Mouse (Mus musculus) left cerebral cortex, adult 2 months (tissue): ENCODE data around the gene Vsir. TPM values are rescaled to one million over a fixed set of nuclear protein-coding genes. Genes with fewer than 3 reads are reported as not detected.

Experiments used
- DNase-seq, 2 experiments: peaks; one replicate each; pipeline ENCODE4 v3.0.0; 2021 to 2022; ENCODE audit warnings: low spot score in 2 of 2, mixed read lengths in 1 of 2; ENCODE audit errors: extremely low spot score in 1 of 2
- H3K27ac ChIP-seq: fragments of 200-600 bp; 2 replicates; pipeline ENCODE4 v1.8.1; 2022
- H3K4me3 ChIP-seq: fragments of 200-600 bp; 2 replicates; pipeline ENCODE4 v1.8.1; 2022
- CTCF ChIP-seq: fragments of 200-600 bp; IDR thresholded peaks from 2 replicates; pipeline ENCODE4 v1.8.1; 2022; ENCODE audit warnings: antibody characterized with exemption, mild to moderate bottlenecking, moderate library complexity
- intact Hi-C: fragments of 180-260 bp; cut with DNase I; formaldehyde crosslinking; loops from one replicate; pipeline ENCODE4 v1.15.1; 2025
- total RNA-seq, 2 experiments: library from RNA; stranded (reverse); gene quantifications; 2 replicates each; pipeline ENCODE4 v1.2.3; 2021

Vsir gene
- total RNA-seq, 2 experiments from 2014 or later, result 19.7 to 26.7 TPM

- H3K4me3 ChIP-seq, result no peak overlapping the region
- intact Hi-C loops, result no loop called here
- no peak overlapping the region; the same call in 1 of the 2 replicates for H3K27ac ChIP-seq
- TF ChIP-seq CTCF, result no peak
- no peak for DNase-seq
These were observed 25.1 kb downstream of the Vsir start for GRCm38 (mm10) chr10:60371596-60372386.

GRCm38 (mm10) chr10:60373543-60373936 is 26.9 kb downstream of the Vsir start:
- intact Hi-C loops, result no loop called here
- no peak for DNase-seq
- Histone ChIP-seq H3K27ac (no peak overlapping the region), H3K4me3 (no peak overlapping the region)
- TF ChIP-seq CTCF, result no peak

DNA sequence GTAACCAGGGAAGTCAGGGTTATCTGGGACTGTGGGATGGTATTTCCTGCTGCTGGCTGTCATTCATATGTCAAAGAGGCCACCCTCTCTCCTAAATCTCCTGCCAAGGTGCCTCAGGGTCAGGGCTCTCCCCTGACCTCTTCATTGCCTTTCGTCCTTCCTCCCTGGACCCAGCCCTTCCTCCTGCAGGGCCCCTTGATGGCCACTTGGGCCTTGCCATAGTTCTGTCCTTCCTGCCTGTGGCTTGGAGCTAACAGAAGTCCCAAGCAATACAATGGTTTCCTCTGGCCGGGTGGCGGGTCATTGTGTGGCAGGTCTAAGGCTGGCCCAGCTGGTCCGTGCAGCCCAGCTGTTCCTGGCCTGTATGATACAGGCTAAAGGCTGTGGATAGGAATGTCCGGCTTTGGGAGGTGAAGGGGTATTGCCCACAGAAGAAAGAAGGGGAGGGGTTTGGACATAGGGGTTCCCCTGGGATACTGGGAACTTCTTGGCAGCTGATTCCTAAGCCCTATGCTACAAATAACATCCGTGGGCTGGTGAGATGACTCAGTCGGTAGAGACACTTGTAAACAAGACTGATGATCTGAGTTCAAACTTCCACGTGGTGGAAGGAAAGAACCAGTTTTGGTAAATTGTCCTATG is 27.4 kb downstream of the Vsir start:
- no peak; the same call in 1 of the 2 replicates for TF ChIP-seq CTCF
- Histone ChIP-seq H3K4me3 (no peak overlapping the region), H3K27ac (no peak overlapping the region)
- intact Hi-C loops, result no loop called here
- no peak for DNase-seq

- Histone ChIP-seq H3K4me3 (no peak overlapping the region), H3K27ac (no peak overlapping the region)
- DNase-seq, result no peak
- intact Hi-C loops, result no loop called here
- TF ChIP-seq CTCF, result no peak
These were observed 30.1 kb downstream of the Vsir start for GRCm38 (mm10) chr10:60376704-60377103.

- DNase-seq, result no peak
- Histone ChIP-seq H3K27ac (no peak overlapping the region), H3K4me3 (no peak overlapping the region)
- TF ChIP-seq CTCF, result no peak
- intact Hi-C loops, result no loop called here
These were observed 32.8 kb downstream of the Vsir start for GRCm38 (mm10) chr10:60379419-60379957.

GRCm38 (mm10) chr10:60380229-60380628 is 33.6 kb downstream of the Vsir start:
- TF ChIP-seq CTCF, result no peak
- no peak for DNase-seq
- no peak overlapping the region for H3K4me3 ChIP-seq
- intact Hi-C loops, result no loop called here
- H3K27ac ChIP-seq, result no peak overlapping the region

DNA sequence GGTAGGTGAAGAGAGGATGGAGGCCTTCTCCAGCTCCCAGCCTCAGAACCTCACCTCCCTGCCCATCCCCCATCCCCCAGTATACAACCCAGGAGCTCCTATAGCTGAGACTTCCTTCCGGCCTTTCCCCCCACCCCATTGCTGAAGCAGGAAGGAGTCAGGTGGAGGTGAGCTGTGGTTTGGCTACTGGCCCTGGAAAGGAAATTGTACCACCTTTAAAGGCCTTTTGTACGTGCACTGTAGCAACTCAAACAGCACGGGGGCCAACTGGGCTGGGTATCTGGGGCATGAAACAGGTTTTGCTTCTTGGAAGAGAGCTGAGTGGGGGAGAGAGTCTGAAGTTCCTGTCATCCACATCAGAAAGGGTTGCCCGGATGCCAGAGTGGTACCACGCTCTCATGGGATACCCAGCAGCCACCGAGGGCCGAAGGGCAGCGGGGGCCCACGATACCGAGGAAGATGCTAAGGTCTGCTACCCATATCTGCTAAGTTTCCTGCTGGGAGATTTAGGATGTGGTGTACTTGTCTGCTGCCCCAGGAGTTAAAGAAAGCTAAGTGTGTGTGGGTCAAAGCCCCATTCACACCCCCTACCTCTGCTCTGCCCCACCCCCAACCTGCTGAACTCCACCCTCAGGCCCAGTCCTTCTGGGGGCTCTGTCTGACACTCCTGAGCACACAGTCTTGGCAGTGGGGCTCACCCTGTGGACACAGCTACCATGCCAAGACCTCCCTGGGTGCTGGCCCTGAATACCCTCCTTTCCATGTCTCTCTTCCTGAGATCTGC is 34.7 kb downstream of the Vsir start:
- TF ChIP-seq CTCF, result no peak
- intact Hi-C loops, result no loop called here

GRCm38 (mm10) chr10:60388332-60388731 is 41.7 kb downstream of the Vsir start:
- no peak overlapping the region for H3K4me3 ChIP-seq
- no peak for TF ChIP-seq CTCF
- H3K27ac ChIP-seq, result no peak overlapping the region
- intact Hi-C loops, result no loop called here
- no peak for DNase-seq

More for the DNA sequence above, 34.7 kb downstream of the Vsir start:
- DNase-seq, result no peak
- H3K4me3 ChIP-seq, result no peak overlapping the region
- no peak overlapping the region for H3K27ac ChIP-seq

GRCm38 (mm10) chr10:60389447-60389865 is 42.8 kb downstream of the Vsir start:
- intact Hi-C loops, result no loop called here
- DNase-seq, result no peak
- no peak overlapping the region for H3K27ac ChIP-seq
- no peak for TF ChIP-seq CTCF
- H3K4me3 ChIP-seq, result no peak overlapping the region

DNA sequence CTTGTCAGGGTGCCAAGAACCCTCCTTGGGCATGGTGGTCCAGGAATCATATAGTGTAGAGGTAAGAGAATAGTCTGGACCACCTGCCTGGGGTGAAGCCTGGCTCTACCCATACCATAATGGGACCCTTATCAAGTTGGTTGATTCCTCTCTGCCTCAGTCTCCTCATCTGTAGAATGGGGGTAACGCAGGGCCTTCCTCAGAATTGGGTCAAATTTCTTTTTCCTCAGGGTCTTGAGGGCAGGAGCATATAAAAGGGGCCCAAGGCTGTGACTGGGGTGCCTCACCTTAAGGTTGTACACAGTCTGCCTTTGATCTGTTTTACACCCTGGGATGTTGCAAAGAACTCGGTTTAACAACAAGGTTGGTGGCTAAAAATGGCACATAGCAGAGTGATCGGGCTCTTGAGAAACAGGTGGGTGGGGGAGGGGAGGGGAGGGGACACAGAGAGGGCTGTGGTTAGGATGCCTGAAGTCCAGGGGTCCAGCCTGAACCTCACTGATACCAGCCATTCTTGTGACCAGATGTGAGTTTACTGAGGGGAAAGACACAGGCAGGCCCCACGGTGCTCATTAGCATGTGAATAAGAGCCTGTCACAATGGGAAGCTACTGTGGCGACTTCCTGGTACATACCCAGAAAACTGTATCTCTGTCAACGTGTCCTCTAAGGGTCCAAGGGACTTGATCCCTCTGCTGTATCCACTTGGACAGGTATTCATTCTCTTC is 43.7 kb downstream of the Vsir start:
- TF ChIP-seq CTCF, result no peak
- H3K27ac ChIP-seq, result no peak overlapping the region
- intact Hi-C loops, result no loop called here
- DNase-seq, result no peak
- no peak overlapping the region for H3K4me3 ChIP-seq

DNA sequence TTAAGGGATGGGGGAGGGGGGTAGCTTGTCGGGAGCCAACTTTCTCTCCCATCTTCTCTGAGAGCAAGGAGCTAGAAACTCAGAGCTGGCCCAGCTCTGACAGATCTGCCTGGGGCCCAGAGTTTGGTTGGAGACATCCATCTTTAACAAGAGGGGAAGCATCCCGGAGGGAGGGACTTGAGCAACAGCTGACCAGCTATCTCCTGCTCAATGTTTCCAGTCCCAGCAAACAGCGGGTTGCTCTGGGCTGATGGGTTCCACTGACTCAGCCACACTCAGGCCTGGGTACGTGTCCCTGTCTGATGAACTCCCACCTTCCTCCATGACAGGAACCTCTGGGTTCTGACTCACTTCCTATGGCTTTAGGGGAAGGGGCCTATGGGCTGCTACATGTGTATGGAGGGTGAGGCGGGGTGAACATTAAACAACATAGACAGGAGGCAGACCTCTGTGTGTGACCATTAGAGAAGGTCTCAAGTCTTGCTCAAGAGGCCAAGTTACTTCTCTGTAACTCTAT is 44.3 kb downstream of the Vsir start:
- TF ChIP-seq CTCF, result no peak
- no peak overlapping the region for H3K4me3 ChIP-seq
- DNase-seq, result no peak
- no peak overlapping the region for H3K27ac ChIP-seq
- intact Hi-C loops, result no loop called here
